Mouse (Mus musculus) heart, postnatal 14 days (tissue): Measurements from ENCODE around the gene Ppm1l. TPM values are rescaled to one million over a fixed set of nuclear protein-coding genes. Genes with fewer than 3 reads are reported as not detected.
A peak's percentile ranks its signal among the peaks of the same experiment; 100 is the strongest.

ENCODE experiments used
- DNase-seq, 2 experiments: peaks; one replicate each; pipeline ENCODE4 v3.0.0; 2021 to 2022
- intact Hi-C: fragments of 180-260 bp; cut with DNase I; formaldehyde crosslinking; loops from one replicate; pipeline ENCODE4 v1.15.1; 2025
- long read RNA-seq, 2 experiments: library from polyadenylated mRNA; stranded (forward); transcript quantifications; one replicate each; pipeline ENCODE4 v2.0.0; 2021
- total RNA-seq, 2 experiments: library from RNA; stranded (reverse); gene quantifications; 2 replicates each; pipeline ENCODE4 v1.2.3; 2021

Gene Ppm1l
- total RNA-seq: 10 to 100 TPM; 19.6 to 21.2 TPM
- long read RNA-seq, experiment 1, full-length matches to known transcripts: 9 of 15 reads
- long read RNA-seq, experiment 1, partial matches to known transcripts: 0 of 15 reads
- long read RNA-seq, experiment 1, other reads (novel, unspliced or antisense): 6 of 15 reads
- long read RNA-seq, experiment 2, full-length matches to known transcripts: 17 of 22 reads
- long read RNA-seq, experiment 2, partial matches to known transcripts: 0 of 22 reads
- long read RNA-seq, experiment 2, other reads (novel, unspliced or antisense): 5 of 22 reads

- peak; percentile 89 to 92 for DNase-seq
- intact Hi-C loops: loop anchor here (5.0 to 10.0 kb wide), 2 partner anchors 166 to 192 kb away; partner anchors contain the start of gene Kpna4
Measured at GRCm38 (mm10) chr3:69316391-69317195, at the start of gene Ppm1l. Gene Ppm1l, plus strand, starts transcription at chr3:69316861.

GRCm38 (mm10) chr3:69271812-69272211 lies 44.8 kb upstream of the Ppm1l start:
- DNase-seq: peak; percentile 36 to 71
- intact Hi-C loops: no loop called here

- intact Hi-C loops: no loop called here
- DNase-seq: no peak
Measured at GRCm38 (mm10) chr3:69274018-69274663, 42.5 kb upstream of the Ppm1l start.

GRCm38 (mm10) chr3:69274664-69275312 lies 41.9 kb upstream of the Ppm1l start:
- intact Hi-C loops: no loop called here
- DNase-seq: no peak

GRCm38 (mm10) chr3:69278648-69279047 lies 38.0 kb upstream of the Ppm1l start:
- intact Hi-C loops: no loop called here
- no peak for DNase-seq

- DNase-seq: no peak
- intact Hi-C loops: no loop called here
Measured at GRCm38 (mm10) chr3:69282406-69282805, 34.3 kb upstream of the Ppm1l start.

GRCm38 (mm10) chr3:69283085-69283847 lies 33.4 kb upstream of the Ppm1l start:
- no peak for DNase-seq
- intact Hi-C loops: no loop called here

- DNase-seq: peak in 1 of 2 experiments; percentile 11
- intact Hi-C loops: no loop called here
Measured at GRCm38 (mm10) chr3:69289833-69290232, 26.8 kb upstream of the Ppm1l start.

GRCm38 (mm10) chr3:69290294-69290693 lies 26.4 kb upstream of the Ppm1l start:
- peak; percentile 38 to 51 for DNase-seq
- intact Hi-C loops: no loop called here

- intact Hi-C loops: no loop called here
- no peak for DNase-seq
Measured at GRCm38 (mm10) chr3:69290844-69291243, 25.8 kb upstream of the Ppm1l start.

GRCm38 (mm10) chr3:69292628-69293027 lies 24.0 kb upstream of the Ppm1l start:
- intact Hi-C loops: no loop called here
- DNase-seq: peak in 1 of 2 experiments; percentile 13

GRCm38 (mm10) chr3:69296270-69296669 lies 20.4 kb upstream of the Ppm1l start:
- DNase-seq: no peak
- intact Hi-C loops: no loop called here

- DNase-seq: no peak
- intact Hi-C loops: no loop called here
Measured at GRCm38 (mm10) chr3:69300121-69300520, 16.5 kb upstream of the Ppm1l start.

GRCm38 (mm10) chr3:69315810-69316390 lies 761 bp upstream of the Ppm1l start:
- intact Hi-C loops: loop anchor here (5.0 to 10.0 kb wide), 2 partner anchors 166 to 191 kb away; partner anchors contain the start of gene Kpna4
- DNase-seq: no peak

- DNase-seq: peak; percentile 4 to 10
- intact Hi-C loops: loop anchor here (5.0 to 10.0 kb wide), 2 partner anchors 165 to 193 kb away; partner anchors contain the start of gene Kpna4
Measured at GRCm38 (mm10) chr3:69317251-69318125, 827 bp downstream of the Ppm1l start.

GRCm38 (mm10) chr3:69318131-69318951 lies 1.7 kb downstream of the Ppm1l start:
- DNase-seq: peak; percentile 42 to 43
- intact Hi-C loops: loop anchor here (5.0 to 10.0 kb wide), 2 partner anchors 164 to 194 kb away; partner anchors contain the start of gene Kpna4

- DNase-seq: no peak
- intact Hi-C loops: loop anchor here (5.0 to 10.0 kb wide), 2 partner anchors 163 to 194 kb away; partner anchors contain the start of gene Kpna4
Measured at GRCm38 (mm10) chr3:69319061-69319720, 2.5 kb downstream of the Ppm1l start.
